8 mouse cellular contexts compared by ENCODE assay signal in the genomic region with DNA sequence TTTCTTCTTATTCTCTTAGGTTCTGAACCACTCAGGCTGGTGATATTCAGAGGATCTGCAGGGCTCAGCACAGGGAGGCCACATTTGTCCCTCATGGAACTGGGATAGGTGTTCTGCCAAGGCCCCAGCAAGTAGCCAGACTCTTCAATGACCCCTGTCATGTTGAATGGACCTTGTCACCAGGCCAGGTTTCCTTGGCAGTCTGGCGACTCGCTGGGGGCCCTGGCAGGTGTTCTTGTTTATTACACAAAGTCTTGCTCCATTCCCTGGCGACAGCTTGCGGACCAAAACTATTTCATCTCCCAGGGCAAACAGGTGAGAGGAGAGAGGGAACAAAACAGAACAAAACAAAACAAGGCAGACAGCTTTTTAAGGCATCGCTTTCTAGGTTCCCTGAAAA. TPM values are rescaled to one million over a fixed set of nuclear protein-coding genes. Genes with fewer than 3 reads are reported as not detected.
DNase-seq lines count a peak whose midpoint lies in the region; ATAC-seq lines count a peak whose summit lies in the region.

No protein-coding gene starts in this region.

- ATAC-seq in frontal cortex, adult (ENCODE audit: low TSS enrichment), result no peak

- peak; percentile 15 to 54 for DNase-seq in frontal cortex, adult 2 months (ENCODE audit: extremely low spot score in 1 of 2, low spot score in 1 of 2)
- DNase-seq in NIH3T3 (ENCODE audit: low read depth), result peak; percentile 10
- DNase-seq in cerebellum, postnatal 14 days, result peak; percentile 79 to 85
- DNase-seq in kidney, adult 9 months, result peak; percentile 83
- peak; percentile 10 to 15 for DNase-seq in left cerebral cortex, postnatal 36 days (ENCODE audit: low spot score in 2 of 2)
- DNase-seq in thymus, adult 18-20 months, result no peak
- DNase-seq in thymus, postnatal 25 days, result no peak

- intact Hi-C loops in left cerebral cortex, postnatal 36 days (cut with DNase I), result no loop called here

RNA-seq across cellular contexts. Expression of gene Zfand5, which starts 57.7 kb away (rescaled TPM):
- 123 and 146 TPM in 2 replicates for polyA plus RNA-seq in frontal cortex, adult 2 months (2012; rRNA removed)
- 100 to 1,000 TPM; 162 to 166 TPM for total RNA-seq in left cerebral cortex, postnatal 36 days (2021)

Comparison
In these comparisons a context has a peak if more than half of its experiments do, and no peak if none do; other contexts are left out.
1. DNase-seq: peak in frontal cortex, adult 2 months (2 of 2), NIH3T3 (single experiment), cerebellum, postnatal 14 days (2 of 2), kidney, adult 9 months (single experiment) and left cerebral cortex, postnatal 36 days (2 of 2); none in thymus, adult 18-20 months (0 of 2) and thymus, postnatal 25 days (single experiment).